Mouse (Mus musculus): ENCODE results near the gene AI464131. TPM values are rescaled to one million over a fixed set of nuclear protein-coding genes. Genes with fewer than 3 reads are reported as not detected.

Gene AI464131
- polyA plus RNA-seq (2014; fragmentation: Nextera tagmentation; extraction: Ambion mirVana) = 9.7 and 11.4 TPM in 2 replicates

- Histone ChIP-seq H3K4me2 (ENCODE audit: low read depth, low read length) (peak within 1 kb of the TSS; percentile 74), H3K4me1 (ENCODE audit: control insufficient read depth, insufficient read depth, low read length) (peaks cover 10% of the 10 kb centered on the region; the same call in 1 of the 2 replicates), H3K27ac (replicated peaks; ENCODE audit: low read depth, low read length) (0 out of 2 replicates have a peak within 1 kb of the TSS, but pooled peaks have one; percentile 8), H3K9me3 (replicated peaks; ENCODE audit: control insufficient read depth, low read length) (no peaks in the 10 kb centered on the region), H3K36me3 (replicated peaks; ENCODE audit: control insufficient read depth, insufficient read depth, low read depth, low read length) (no peaks in the 10 kb centered on the region), H3K27me3 (ENCODE audit: control insufficient read depth, insufficient read depth, low read length) (peaks cover 32% of the 10 kb centered on the region), H3K4me3 (ENCODE audit: low read depth, low read length) (peak within 1 kb of the TSS; percentile 37), H3K9ac (replicated peaks; ENCODE audit: low read length) (peak within 1 kb of the TSS; percentile 51)
- peak; percentile 98 for DNase-seq (ENCODE audit: low spot score)
- ATAC-seq (replicated peaks; ENCODE audit: insufficient number of reproducible peaks, low FRiP score, low TSS enrichment, low read depth) = peak; percentile 91
- WGBS = under 1% methylated on average over 18 of the region's 18 CpGs
Observed at GRCm38 (mm10) chr4:41502986-41503412, at the start of gene AI464131. AI464131 (minus strand) TSS chr4:41503076.

DNA sequence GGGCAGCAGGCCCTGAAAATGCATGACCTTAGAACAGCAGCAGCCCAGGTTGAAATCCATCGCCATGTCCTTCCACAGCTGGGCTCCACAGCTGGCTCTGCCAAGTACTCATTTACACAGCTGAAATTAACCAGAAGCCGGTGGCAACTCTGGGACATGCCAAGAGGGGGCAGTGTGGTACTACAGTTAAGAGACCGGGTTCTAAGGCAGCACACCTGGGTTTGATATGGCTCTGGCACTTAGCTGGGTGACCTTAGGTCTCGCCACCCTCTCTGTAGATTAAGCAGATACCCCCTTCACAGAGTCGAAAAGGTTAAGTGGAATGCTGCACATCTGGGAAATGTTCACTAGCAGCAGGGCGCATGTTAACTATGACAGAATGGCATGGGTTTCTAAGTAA, 49.7 kb upstream of the AI464131 start:
- peak; percentile 95 for DNase-seq (ENCODE audit: low spot score)

GRCm38 (mm10) chr4:41547086-41547485, 44.2 kb upstream of the AI464131 start:
- no peak overlapping the region for H3K4me2 ChIP-seq (ENCODE audit: low read depth, low read length)
- no peaks in the 10 kb centered on the region for H3K4me1 ChIP-seq (ENCODE audit: control insufficient read depth, insufficient read depth, low read length)
- no peak for ATAC-seq (replicated peaks; ENCODE audit: insufficient number of reproducible peaks, low FRiP score, low TSS enrichment, low read depth)
- H3K27ac ChIP-seq (replicated peaks; ENCODE audit: low read depth, low read length) = no peak overlapping the region
- no peak overlapping the region for H3K9ac ChIP-seq (replicated peaks; ENCODE audit: low read length)
- H3K9me3 ChIP-seq (replicated peaks; ENCODE audit: control insufficient read depth, low read length) = no peaks in the 10 kb centered on the region
- H3K27me3 ChIP-seq (ENCODE audit: control insufficient read depth, insufficient read depth, low read length) = no peaks in the 10 kb centered on the region
- no peak overlapping the region for H3K4me3 ChIP-seq (ENCODE audit: low read depth, low read length)
- 80% methylated on average over 1 of the region's 1 CpGs for WGBS
- no peak for DNase-seq (ENCODE audit: low spot score)
- H3K36me3 ChIP-seq (replicated peaks; ENCODE audit: control insufficient read depth, insufficient read depth, low read depth, low read length) = no peaks in the 10 kb centered on the region

More for the DNA sequence above, 49.7 kb upstream of the AI464131 start:
- H3K4me1 ChIP-seq (ENCODE audit: control insufficient read depth, insufficient read depth, low read length) = peaks cover 4% of the 10 kb centered on the region
- 0 out of 2 replicates have a peak, but pooled peaks have one; percentile 53 for ATAC-seq (replicated peaks; ENCODE audit: insufficient number of reproducible peaks, low FRiP score, low TSS enrichment, low read depth)
- H3K27ac ChIP-seq (replicated peaks; ENCODE audit: low read depth, low read length) = no peak overlapping the region
- no peaks in the 10 kb centered on the region for H3K36me3 ChIP-seq (replicated peaks; ENCODE audit: control insufficient read depth, insufficient read depth, low read depth, low read length)
- H3K9me3 ChIP-seq (replicated peaks; ENCODE audit: control insufficient read depth, low read length) = no peaks in the 10 kb centered on the region
- no peak overlapping the region for H3K9ac ChIP-seq (replicated peaks; ENCODE audit: low read length)
- no peak overlapping the region for H3K4me2 ChIP-seq (ENCODE audit: low read depth, low read length)
- H3K4me3 ChIP-seq (ENCODE audit: low read depth, low read length) = no peak overlapping the region
- H3K27me3 ChIP-seq (ENCODE audit: control insufficient read depth, insufficient read depth, low read length) = no peaks in the 10 kb centered on the region
- WGBS = 20% methylated on average over 6 of the region's 6 CpGs

GRCm38 (mm10) chr4:41545985-41546384, 43.1 kb upstream of the AI464131 start:
- H3K4me3 ChIP-seq (ENCODE audit: low read depth, low read length) = no peak overlapping the region
- no peaks in the 10 kb centered on the region for H3K9me3 ChIP-seq (replicated peaks; ENCODE audit: control insufficient read depth, low read length)
- no peak for ATAC-seq (replicated peaks; ENCODE audit: insufficient number of reproducible peaks, low FRiP score, low TSS enrichment, low read depth)
- peak; percentile 75 for DNase-seq (ENCODE audit: low spot score)
- H3K36me3 ChIP-seq (replicated peaks; ENCODE audit: control insufficient read depth, insufficient read depth, low read depth, low read length) = no peaks in the 10 kb centered on the region
- no peaks in the 10 kb centered on the region for H3K4me1 ChIP-seq (ENCODE audit: control insufficient read depth, insufficient read depth, low read length)
- WGBS = 18% methylated on average over 8 of the region's 8 CpGs
- no peaks in the 10 kb centered on the region for H3K27me3 ChIP-seq (ENCODE audit: control insufficient read depth, insufficient read depth, low read length)
- H3K27ac ChIP-seq (replicated peaks; ENCODE audit: low read depth, low read length) = no peak overlapping the region
- no peak overlapping the region for H3K4me2 ChIP-seq (ENCODE audit: low read depth, low read length)
- no peak overlapping the region for H3K9ac ChIP-seq (replicated peaks; ENCODE audit: low read length)

GRCm38 (mm10) chr4:41542136-41542535, 39.3 kb upstream of the AI464131 start:
- 64% methylated on average over 8 of the region's 8 CpGs for WGBS
- DNase-seq (ENCODE audit: low spot score) (no peak), ATAC-seq (replicated peaks; ENCODE audit: insufficient number of reproducible peaks, low FRiP score, low TSS enrichment, low read depth) (no peak)
- Histone ChIP-seq H3K4me2 (ENCODE audit: low read depth, low read length) (no peak overlapping the region), H3K9me3 (replicated peaks; ENCODE audit: control insufficient read depth, low read length) (no peaks in the 10 kb centered on the region), H3K4me3 (ENCODE audit: low read depth, low read length) (no peak overlapping the region), H3K27ac (replicated peaks; ENCODE audit: low read depth, low read length) (no peak overlapping the region), H3K9ac (replicated peaks; ENCODE audit: low read length) (no peak overlapping the region), H3K36me3 (replicated peaks; ENCODE audit: control insufficient read depth, insufficient read depth, low read depth, low read length) (no peaks in the 10 kb centered on the region), H3K4me1 (ENCODE audit: control insufficient read depth, insufficient read depth, low read length) (no peaks in the 10 kb centered on the region), H3K27me3 (ENCODE audit: control insufficient read depth, insufficient read depth, low read length) (no peaks in the 10 kb centered on the region)

DNA sequence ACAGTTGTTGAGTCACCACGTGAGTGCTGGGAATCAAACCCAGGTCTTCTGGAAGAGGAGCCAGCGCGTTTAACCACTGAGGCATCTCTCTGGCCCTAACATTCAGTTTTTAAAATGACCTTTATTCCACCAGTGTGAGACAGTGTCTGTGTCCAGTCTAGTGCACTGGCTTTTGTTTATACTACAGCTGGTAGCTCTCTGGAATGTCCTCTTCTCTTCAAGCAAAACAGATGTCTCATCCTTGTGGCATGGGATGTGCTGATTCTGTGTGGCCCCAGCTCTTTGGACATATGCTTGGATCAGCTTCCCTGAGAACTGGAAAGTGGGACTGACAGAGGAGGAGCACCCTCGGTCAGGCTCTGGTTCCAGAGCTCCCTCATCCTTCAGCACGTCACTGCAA, 32.0 kb upstream of the AI464131 start:
- no peaks in the 10 kb centered on the region for H3K9me3 ChIP-seq (replicated peaks; ENCODE audit: control insufficient read depth, low read length)
- no peaks in the 10 kb centered on the region for H3K36me3 ChIP-seq (replicated peaks; ENCODE audit: control insufficient read depth, insufficient read depth, low read depth, low read length)
- no peak overlapping the region for H3K9ac ChIP-seq (replicated peaks; ENCODE audit: low read length)
- H3K27ac ChIP-seq (replicated peaks; ENCODE audit: low read depth, low read length) = no peak overlapping the region
- no peaks in the 10 kb centered on the region for H3K27me3 ChIP-seq (ENCODE audit: control insufficient read depth, insufficient read depth, low read length)
- no peak overlapping the region for H3K4me3 ChIP-seq (ENCODE audit: low read depth, low read length)
- no peaks in the 10 kb centered on the region for H3K4me1 ChIP-seq (ENCODE audit: control insufficient read depth, insufficient read depth, low read length)
- ATAC-seq (replicated peaks; ENCODE audit: insufficient number of reproducible peaks, low FRiP score, low TSS enrichment, low read depth) (no peak), DNase-seq (ENCODE audit: low spot score) (no peak)
- whole genome bisulfite sequencing = 75% methylated on average over 5 of the region's 5 CpGs
- H3K4me2 ChIP-seq (ENCODE audit: low read depth, low read length) = no peak overlapping the region

DNA sequence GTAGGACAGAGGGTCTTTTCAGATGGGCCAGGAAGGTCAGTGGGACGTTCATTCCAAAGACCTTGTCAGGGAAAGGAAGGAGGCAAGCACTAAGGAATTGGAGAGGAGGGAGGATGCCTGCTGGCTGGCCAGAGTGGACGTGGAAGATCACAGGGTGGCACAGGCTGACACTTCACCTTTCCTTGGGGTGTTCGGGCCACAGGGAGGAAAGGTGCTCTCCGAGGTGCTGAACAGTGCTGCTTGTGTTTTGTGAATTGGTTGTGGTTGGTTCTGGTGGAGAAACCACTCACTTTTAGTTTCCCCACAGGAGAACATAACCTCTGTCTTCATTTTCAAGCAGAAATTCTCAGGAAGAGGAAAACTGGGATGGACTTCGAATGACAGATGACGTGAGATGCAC, 29.5 kb upstream of the AI464131 start:
- Histone ChIP-seq H3K4me2 (ENCODE audit: low read depth, low read length) (no peak overlapping the region), H3K4me1 (ENCODE audit: control insufficient read depth, insufficient read depth, low read length) (no peaks in the 10 kb centered on the region), H3K9ac (replicated peaks; ENCODE audit: low read length) (no peak overlapping the region), H3K27me3 (ENCODE audit: control insufficient read depth, insufficient read depth, low read length) (no peaks in the 10 kb centered on the region), H3K36me3 (replicated peaks; ENCODE audit: control insufficient read depth, insufficient read depth, low read depth, low read length) (no peaks in the 10 kb centered on the region), H3K4me3 (ENCODE audit: low read depth, low read length) (no peak overlapping the region), H3K27ac (replicated peaks; ENCODE audit: low read depth, low read length) (no peak overlapping the region), H3K9me3 (replicated peaks; ENCODE audit: control insufficient read depth, low read length) (no peaks in the 10 kb centered on the region)
- DNase-seq (ENCODE audit: low spot score) (peak; percentile 80), ATAC-seq (replicated peaks; ENCODE audit: insufficient number of reproducible peaks, low FRiP score, low TSS enrichment, low read depth) (no peak)
- 19% methylated on average over 6 of the region's 6 CpGs for WGBS

GRCm38 (mm10) chr4:41527996-41528395, 25.1 kb upstream of the AI464131 start:
- Histone ChIP-seq H3K4me2 (ENCODE audit: low read depth, low read length) (no peak overlapping the region), H3K9ac (replicated peaks; ENCODE audit: low read length) (no peak overlapping the region), H3K9me3 (replicated peaks; ENCODE audit: control insufficient read depth, low read length) (no peaks in the 10 kb centered on the region), H3K36me3 (replicated peaks; ENCODE audit: control insufficient read depth, insufficient read depth, low read depth, low read length) (no peaks in the 10 kb centered on the region), H3K4me3 (ENCODE audit: low read depth, low read length) (no peak overlapping the region), H3K4me1 (ENCODE audit: control insufficient read depth, insufficient read depth, low read length) (no peaks in the 10 kb centered on the region), H3K27ac (replicated peaks; ENCODE audit: low read depth, low read length) (no peak overlapping the region), H3K27me3 (ENCODE audit: control insufficient read depth, insufficient read depth, low read length) (no peaks in the 10 kb centered on the region)
- DNase-seq (ENCODE audit: low spot score) (no peak), ATAC-seq (replicated peaks; ENCODE audit: insufficient number of reproducible peaks, low FRiP score, low TSS enrichment, low read depth) (no peak)
- 44% methylated on average over 8 of the region's 8 CpGs for WGBS
